Mouse (Mus musculus) ES-Bruce4 (cell line): ENCODE results near the gene Orc5.

Source experiments
- EP300 ChIP-seq: IDR thresholded peaks from 2 replicates; pipeline ENCODE4 v1.6.1; 2011; ENCODE audit warnings: low read depth, low read length; ENCODE audit not compliant: insufficient read depth
- POLR2A ChIP-seq: IDR thresholded peaks from one replicate; pipeline ENCODE4 v1.8.1; 2011; ENCODE audit warnings: low read length; ENCODE audit not compliant: insufficient read depth

DNA sequence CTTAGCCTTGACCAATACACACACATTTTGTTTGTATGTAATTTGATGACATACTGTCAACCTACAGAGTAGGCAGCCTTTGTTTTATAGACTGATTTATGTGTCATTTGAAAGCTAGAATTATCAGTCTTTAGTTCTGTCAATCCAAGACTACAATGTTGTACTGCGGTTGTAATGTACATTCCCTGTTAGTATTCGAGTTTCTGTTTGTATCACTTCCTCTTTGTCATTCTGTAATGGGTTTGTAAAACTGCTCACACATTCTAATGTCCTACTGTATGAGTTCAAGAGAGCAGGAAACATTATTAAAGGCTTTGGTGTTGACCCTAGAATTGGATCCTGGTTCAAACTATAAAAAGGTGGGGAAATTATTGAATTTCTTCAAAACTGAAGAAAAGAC lies 30.5 kb downstream of the Orc5 start:
- no peak for TF ChIP-seq POLR2A
- TF ChIP-seq EP300: no peak
